In genomic region chr9:78442579-78443392, GRCm38 (mm10) we compare ENCODE assay signal across 8 mouse cellular contexts. TPM values are rescaled to one million over a fixed set of nuclear protein-coding genes. Genes with fewer than 3 reads are reported as not detected.
A peak's percentile ranks its signal among the peaks of the same experiment; 100 is the strongest.
DNase-seq lines count a peak whose midpoint lies in the region; ATAC-seq and TF ChIP-seq lines count a peak whose summit lies in the region.

TSS of gene Cgas (minus strand) at chr9:78443237.

- no peaks in the 10 kb centered on the region for H3K36me3 ChIP-seq in C2C12 (ENCODE audit: control insufficient read depth, insufficient read depth)
- H3K36me3 ChIP-seq in forebrain, embryonic 13.5 days (ENCODE audit: poor library complexity, severe bottlenecking), result no peaks in the 10 kb centered on the region

- peak within 1 kb of the TSS; percentile 48 for H3ac ChIP-seq in C2C12 (ENCODE audit: control insufficient read depth, insufficient read length, low read depth)

- H3K27ac ChIP-seq in forebrain, embryonic 13.5 days, result no peak within 1 kb of the TSS

- peak within 1 kb of the TSS; percentile 72 for H3K4me2 ChIP-seq in forebrain, embryonic 13.5 days

- intact Hi-C loops in heart, postnatal 25 days (cut with DNase I), result no loop called here

- TF ChIP-seq CTCF in C2C12 (IDR thresholded peaks at IDR 0.05; ENCODE audit: control insufficient read depth, insufficient read depth, insufficient read length), result no peak

- no peaks in the 10 kb centered on the region for H3K9me3 ChIP-seq in forebrain, embryonic 13.5 days (replicated peaks)

- DNase-seq in adrenal gland, adult 2 months, result peak; percentile 73
- peak; percentile 67 for DNase-seq in heart, postnatal 25 days (ENCODE audit: low spot score)
- DNase-seq in large intestine, adult 2 months (ENCODE audit: low read depth, low spot score), result peak; percentile 33
- DNase-seq in lung, postnatal 25 days (ENCODE audit: low spot score), result peak; percentile 80
- DNase-seq in ovary, postnatal 14 days (ENCODE audit: low spot score), result peak; percentile 19
- DNase-seq in urinary bladder, adult 2 months (ENCODE audit: low spot score), result peak; percentile 29

- H3K79me2 ChIP-seq in C2C12 (ENCODE audit: control insufficient read depth, insufficient read depth), result peaks cover 51% of the 10 kb centered on the region

- peaks cover 17% of the 10 kb centered on the region for H3K79me3 ChIP-seq in C2C12 (ENCODE audit: low read depth)

- peak within 1 kb of the TSS; percentile 43 for H3K4me3 ChIP-seq in C2C12 (ENCODE audit: insufficient read depth, poor library complexity, severe bottlenecking)
- peak within 1 kb of the TSS; percentile 44 for H3K4me3 ChIP-seq in forebrain, embryonic 13.5 days

- peak; percentile 66; the same call in 1 of the 2 replicates for ATAC-seq in forebrain, embryonic 13.5 days

- peaks cover 5% of the 10 kb centered on the region for H3K27me3 ChIP-seq in C2C12 (ENCODE audit: control insufficient read depth, insufficient read depth, insufficient read length)
- peaks cover 73% of the 10 kb centered on the region for H3K27me3 ChIP-seq in forebrain, embryonic 13.5 days

- H3K9ac ChIP-seq in forebrain, embryonic 13.5 days, result peak within 1 kb of the TSS; percentile 58

- H3K4me1 ChIP-seq in forebrain, embryonic 13.5 days, result peaks cover 15% of the 10 kb centered on the region

- under 1% methylated on average over 81 of the region's 81 CpGs for WGBS in forebrain, embryonic 13.5 days
- WGBS in large intestine, adult 2 months, result under 1% methylated on average over 81 of the region's 81 CpGs

TF ChIP-seq in C2C12, 6 proteins besides CTCF, POLR2A, EP300 and RAD21:
- TF ChIP-seq MAX (IDR thresholded peaks at IDR 0.05) (peak; percentile 10), USF1 (IDR thresholded peaks at IDR 0.05; ENCODE audit: low read depth) (no peak), CEBPB (IDR thresholded peaks at IDR 0.05; ENCODE audit: low read depth) (no peak), FOSL1 (IDR thresholded peaks at IDR 0.05; ENCODE audit: insufficient read depth, low read length, poor library complexity, severe bottlenecking) (no peak), MYOG (IDR thresholded peaks at IDR 0.05; ENCODE audit: control insufficient read depth, extremely low read depth, insufficient read length) (no peak), MYOD1 (IDR thresholded peaks at IDR 0.05; ENCODE audit: control insufficient read depth, insufficient read length, low read depth) (no peak)

RNA-seq across cellular contexts. Expression of gene Cgas, which starts in this region (rescaled TPM):
- polyA plus RNA-seq in C2C12 (2012; fragmentation: generic; extraction: Trizol), result 1.8 TPM
- total RNA-seq in adrenal gland, adult 2 months (2021), result under 1 TPM; 0.52 to 0.73 TPM
- polyA plus RNA-seq in adrenal gland, adult 2 months (2012; rRNA removed), result 0.49 and 0.67 TPM in 2 replicates
- polyA plus RNA-seq in forebrain, embryonic 13.5 days (2015; fragmentation: Nextera tagmentation; extraction: Ambion mirVana), result 0.47 and 0.62 TPM in 2 replicates
- total RNA-seq in heart, postnatal 25 days (2021), result under 1 TPM; 0.45 to 0.55 TPM
- 1.2 TPM in 2 replicates for polyA plus RNA-seq in large intestine, adult 2 months (2012; rRNA removed)
- 1.1 and 1.7 TPM in 2 replicates for polyA plus RNA-seq in urinary bladder, adult 2 months (2012; rRNA removed)

Comparison
In these comparisons a context has a peak if more than half of its experiments do, and no peak if none do; other contexts are left out.
1. Peak in DNase-seq in adrenal gland, adult 2 months; RNA of the gene not detected or under 1 TPM.
2. Peak in ATAC-seq, H3K4me3 ChIP-seq, H3K9ac ChIP-seq and H3K4me2 ChIP-seq in forebrain, embryonic 13.5 days; RNA of the gene not detected or under 1 TPM.
3. Peak in DNase-seq in heart, postnatal 25 days; RNA of the gene not detected or under 1 TPM.
4. DNase-seq: peak in every context shown above with its lines; median percentile 80 in lung, postnatal 25 days; 73 in adrenal gland, adult 2 months; 67 in heart, postnatal 25 days; 33 in large intestine, adult 2 months; 29 in urinary bladder, adult 2 months; 19 in ovary, postnatal 14 days.